Mouse (Mus musculus): ENCODE data around the gene Capzb.

The Capzb gene

DNA sequence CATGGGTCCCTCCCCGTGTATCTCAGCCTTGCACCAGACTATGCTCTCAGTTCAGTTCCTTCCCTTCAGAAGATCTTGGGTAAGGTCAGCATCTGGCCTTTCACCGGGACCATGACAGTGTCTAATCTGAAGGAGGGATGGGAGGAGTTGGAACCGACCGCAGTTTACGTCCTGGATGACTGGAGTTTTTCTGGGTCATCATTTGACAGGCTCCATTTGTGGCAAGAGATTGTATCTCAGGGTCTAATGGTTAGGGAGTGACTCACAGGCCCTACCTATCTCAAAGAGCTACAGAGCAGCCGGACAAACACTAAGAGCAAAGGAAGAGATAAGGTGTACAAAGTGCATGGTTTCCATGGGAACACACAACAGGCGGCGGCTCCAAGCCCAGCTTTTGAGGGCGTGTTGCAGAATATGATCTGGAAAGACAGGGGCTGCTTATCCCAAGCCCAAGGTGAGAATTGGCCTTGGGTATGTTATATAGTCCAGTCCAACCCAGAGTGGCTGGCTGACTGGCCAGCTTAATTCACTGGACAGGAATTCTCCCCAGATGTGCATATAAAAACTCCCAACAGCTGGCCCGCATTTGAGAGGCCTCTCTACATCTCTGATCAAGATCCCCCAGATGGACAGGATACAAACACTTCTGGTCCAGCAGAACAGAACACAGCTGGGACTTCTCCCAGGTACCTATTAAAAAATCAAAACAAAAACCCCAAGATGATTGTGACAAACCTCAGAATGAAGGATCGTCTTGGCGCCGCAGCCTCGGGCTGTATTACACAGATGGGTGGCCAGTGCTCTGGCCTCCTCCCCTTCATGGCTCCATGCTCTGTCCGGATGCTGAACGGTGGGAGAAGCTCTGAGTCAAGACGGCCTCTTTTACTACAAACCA, 12.7 kb upstream of the Capzb start:
- no peak for DNase-seq

DNA sequence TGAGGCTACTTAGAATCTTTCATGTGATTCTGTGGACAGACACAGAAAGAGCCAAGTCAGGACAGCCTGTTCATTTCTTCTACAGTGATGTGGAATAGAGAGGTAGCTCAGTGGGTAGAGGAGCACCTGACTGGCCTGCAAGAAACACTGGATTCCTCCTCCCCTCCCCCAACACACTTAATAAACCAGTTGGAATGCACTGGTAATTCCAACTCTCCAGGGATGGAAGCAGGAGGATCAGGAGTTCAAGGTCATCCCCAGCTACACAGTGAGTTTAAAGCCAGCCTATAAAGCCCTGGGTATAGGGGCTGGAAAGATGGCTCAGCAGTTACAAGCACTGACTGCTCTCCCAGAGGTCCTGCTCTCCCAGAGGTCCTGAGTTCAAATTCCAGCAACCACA, 10.2 kb upstream of the Capzb start:
- DNase-seq: no peak

DNA sequence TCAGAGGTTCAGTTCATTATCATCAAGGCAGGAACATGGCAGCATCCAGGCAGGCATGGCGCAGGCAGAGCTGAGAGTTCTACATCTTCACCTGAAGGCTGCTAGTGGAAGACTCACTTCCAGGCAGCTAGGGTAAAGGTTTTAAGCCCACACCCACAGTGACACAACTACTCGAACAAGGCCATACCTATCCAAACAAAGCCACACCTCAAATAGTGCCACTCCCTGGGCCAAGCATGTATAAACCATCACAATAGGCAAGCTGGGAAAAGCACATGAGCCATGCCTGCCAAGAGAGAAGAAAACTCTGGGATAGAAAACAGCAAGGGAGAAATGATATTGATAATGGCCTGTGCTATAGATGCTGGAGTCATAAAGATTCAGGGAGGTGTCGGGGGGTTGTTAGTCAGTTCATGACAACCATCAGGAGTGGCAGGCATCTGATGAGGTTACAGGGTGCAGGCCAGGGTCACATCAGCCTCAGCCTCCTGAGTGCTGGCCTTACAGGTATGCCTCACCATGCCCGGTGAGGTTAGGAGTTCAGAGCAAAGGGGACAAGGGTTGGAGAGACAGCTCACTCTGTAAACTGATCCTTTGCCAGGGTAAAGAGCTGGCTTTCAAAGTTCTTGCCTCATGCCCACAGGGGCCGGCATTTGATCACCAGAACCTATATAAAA, 6.8 kb upstream of the Capzb start:
- DNase-seq: no peak

DNA sequence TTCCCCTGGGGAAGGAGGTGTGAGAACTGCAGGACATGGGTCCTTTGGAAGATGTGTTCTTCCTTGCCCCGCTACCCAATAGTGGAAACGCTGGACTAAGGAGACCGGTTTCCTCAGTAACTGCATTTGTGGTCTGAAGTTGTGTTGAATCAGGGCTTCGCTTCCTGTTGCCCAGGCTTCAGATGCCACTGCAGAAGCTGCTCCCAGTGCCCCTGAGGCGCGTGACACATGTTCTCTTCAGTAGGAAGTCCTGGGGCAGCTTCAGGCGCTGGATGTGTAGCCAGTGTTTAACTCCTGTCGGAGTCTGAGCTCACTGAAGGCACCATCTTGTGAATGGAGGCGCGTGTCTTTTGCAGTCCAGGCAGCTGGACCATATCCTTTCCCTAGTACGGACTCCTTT, 4.8 kb upstream of the Capzb start:
- no peak for DNase-seq

DNA sequence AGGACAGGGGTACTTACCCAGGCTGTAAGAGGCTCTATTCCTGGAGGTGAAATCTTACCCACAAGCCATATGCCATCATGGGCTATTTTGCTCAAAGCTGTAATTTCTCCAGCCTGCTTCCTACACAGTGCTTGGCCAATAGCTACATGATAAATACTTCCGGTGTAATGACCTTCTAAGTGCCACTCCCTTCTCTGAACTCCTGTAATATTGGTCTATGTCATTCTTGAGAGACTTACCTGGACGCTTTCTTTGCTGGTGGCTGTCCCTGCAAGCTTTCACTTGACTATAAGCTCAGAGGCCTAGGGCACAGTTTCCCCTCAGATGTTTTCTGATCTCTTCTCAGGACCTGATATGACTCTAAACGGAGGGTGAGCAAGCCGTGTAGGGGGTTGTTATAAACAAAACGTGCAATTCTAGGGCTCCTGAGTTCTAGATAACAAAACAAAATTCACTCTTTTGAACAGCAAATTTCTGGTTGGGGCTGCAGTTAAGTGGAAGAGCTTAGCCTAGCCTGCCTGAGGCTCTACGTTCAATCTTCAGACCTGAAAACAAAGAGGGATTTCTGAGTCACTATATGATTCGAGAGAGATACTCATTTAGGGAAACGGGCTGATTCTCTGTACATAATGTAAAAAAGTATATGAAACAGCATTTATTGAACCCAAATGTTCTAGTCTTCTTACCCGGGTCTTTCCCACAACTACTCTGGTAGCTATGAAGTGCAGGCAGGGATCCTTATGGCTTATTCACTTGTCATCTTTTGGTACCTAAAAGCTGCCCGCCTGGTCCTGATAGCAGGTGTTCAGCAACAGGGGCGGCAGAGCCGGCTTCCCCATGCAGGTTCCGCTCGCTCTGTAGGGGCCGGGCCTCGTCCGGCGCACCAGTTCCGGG, 847 bp upstream of the Capzb start:
- DNase-seq: no peak

DNA sequence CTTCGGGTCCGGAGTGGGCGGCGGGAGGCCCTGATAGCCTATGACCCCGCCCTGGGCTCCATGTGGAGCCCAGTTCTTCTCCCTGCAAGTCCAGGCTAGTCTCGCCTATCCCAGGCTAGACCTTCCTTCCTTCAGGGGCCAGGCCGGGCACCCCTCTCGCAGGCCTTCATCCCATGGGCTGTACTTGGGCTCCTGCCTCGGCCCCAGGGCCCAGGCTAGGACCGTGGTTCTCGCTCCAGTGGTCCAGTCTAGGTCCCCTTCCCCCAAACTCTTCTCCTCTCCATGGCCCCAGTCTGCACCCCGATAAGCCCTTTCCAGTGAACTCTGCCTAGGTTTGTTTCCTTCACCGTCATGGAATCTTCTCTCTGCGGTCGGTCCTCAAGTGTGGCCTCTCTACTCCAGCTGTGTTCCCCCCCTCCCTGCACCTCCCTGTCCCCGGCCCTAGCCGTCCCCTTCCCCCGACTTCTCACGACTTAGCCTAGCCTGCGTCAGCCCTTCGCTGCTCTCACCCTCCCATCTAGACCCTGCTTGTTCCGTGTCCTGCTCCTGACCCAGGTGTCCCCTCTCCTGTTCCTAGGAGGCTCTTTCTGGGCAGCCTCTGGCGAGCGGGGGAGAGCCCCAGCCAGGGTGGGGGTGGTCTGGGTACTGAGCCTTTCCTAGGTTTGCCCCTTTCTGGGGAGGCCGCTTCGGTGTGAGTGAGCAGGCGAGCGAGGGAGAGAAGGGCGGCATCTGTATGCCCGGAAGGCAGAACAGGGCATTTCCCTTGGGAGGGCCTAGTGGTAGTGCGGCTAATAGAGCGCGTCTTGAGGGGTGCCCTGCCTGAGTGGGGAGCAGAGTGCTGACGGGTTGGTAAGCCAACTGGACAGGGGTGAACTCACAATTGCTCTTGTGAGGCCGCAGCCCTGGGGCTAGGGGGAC, 736 bp downstream of the Capzb start:
- DNase-seq: peak; percentile 38

DNA sequence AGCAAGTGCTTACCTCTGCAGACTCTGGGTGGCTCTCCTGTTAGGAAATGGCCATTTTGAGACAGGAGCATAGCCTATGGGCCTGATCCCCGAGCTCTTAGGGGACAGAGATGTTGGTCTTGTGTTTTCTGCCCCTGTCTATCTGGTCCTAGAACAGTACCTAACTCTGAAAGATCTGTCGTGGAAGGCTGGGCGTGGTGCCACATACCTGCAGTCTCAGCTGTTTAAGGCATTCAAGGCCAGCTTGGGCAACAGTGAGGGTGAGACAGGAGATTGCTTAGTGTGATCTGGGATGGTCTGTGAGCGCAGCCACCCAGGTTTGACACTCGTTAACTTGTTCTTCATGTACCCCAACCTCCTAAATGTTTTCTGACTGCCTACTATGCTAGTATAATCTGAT, 2.4 kb downstream of the Capzb start:
- no peak for DNase-seq

DNA sequence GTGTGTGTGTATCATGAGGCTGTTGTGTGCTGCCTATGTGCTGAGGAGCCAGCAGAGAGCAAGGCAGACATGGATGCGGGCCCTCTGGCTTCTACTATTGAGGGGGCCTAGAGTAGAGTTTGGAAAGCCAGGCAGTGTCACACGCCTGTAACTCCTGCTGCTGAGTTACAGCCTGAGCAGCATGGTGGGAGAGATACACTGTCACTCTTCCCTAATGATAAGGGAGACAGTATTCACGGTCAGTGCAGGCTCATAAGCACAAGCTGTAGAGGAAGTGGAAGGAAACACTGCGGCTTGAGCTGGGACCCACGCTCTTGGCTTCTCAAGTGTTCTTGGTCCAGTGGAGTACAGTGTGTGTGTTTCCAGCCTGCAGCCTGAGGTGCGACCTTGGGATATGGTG, 3.8 kb downstream of the Capzb start:
- no peak for DNase-seq

DNA sequence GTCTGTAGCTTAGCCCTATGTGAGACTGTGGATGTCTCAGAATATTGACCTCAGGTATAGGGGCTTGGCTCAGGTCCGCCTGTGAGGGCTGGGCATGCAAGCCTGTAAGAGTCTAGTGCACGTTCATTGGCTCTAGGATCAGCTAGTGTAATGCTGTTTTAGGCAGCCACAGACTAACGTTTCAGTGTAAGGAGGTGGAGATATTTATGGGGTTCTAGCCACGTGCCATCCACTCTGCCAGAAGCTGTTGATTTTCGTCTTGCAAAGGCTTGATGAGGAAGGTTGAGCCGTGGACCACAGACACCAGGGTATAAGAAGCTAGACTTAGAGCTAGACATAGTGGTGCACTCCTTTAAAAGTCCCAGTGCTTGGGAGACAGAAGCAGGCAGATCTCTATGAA, 4.2 kb downstream of the Capzb start:
- DNase-seq: no peak

DNA sequence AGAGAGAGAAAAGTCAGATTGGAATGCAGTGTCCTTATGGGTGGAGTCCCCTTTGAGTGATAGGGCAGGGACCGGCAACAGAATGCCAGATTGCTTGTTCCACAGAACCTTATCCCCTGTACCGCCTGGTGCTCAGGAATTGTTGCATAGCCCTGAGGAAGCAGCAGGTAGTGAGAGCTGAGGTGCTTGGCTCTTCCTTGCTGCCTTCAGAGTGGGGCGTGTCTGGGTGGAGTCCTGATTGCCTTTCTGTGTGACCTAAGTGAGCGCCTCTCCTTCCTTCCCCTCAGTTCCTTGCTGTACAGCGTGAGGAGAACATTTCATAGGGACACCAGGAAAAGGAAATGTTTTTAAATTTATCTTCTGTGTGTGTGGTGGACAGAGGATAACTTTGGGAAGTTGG, 4.8 kb downstream of the Capzb start:
- peak; percentile 32 for DNase-seq

DNA sequence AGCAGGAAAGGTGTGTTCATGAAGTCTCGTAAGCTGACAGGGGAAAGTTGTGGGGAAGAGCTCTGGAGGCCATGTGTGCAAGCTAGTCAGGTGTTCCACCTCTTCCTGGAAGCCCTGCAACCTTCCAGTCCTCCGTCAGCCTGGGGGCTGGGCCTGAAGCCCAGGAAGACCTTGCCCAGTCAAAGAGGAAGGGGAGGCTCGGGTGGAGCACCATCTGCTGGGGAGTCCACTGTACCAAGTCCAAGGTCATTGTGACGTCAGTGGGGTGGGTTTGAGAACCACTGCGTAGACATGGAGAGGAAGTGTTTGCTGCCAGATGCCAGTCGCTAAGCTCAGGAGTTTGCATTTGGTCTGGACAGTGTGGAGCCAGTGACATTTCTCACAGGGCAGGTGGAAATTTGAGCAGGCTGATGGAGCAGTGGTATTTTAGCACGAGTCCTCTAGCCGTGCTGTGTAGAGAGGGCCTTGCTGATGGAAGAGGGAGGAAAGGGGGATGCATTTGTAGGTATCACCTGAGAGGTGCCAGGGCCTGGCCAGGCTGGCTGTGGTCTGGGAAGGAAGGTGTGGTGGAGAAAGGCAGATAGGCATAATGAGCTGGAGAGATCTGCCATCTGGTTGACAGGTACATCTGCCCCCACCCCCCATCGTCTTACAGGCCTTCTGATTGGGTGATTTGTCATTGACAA, 5.4 kb downstream of the Capzb start:
- DNase-seq: peak; percentile 81

DNA sequence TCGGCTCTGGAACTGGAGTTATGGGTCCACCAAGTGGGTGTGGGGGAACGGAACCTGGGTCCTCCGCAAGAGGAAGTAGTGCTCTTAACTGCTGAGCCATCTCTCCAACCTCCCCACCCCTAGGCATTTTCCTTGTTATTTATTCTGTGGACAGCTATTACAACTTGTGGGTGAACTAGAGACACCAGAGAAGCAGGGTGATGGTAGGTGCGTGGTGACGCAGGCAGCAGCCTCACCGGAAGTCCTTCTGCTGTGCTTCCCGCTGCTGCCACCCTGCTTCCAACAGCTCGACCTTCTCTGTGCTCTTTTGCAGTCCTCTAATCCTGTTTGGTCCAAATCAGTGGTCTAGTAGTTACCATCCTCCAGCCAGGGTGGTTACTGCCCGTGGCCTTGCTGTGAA, 6.4 kb downstream of the Capzb start:
- no peak for DNase-seq

DNA sequence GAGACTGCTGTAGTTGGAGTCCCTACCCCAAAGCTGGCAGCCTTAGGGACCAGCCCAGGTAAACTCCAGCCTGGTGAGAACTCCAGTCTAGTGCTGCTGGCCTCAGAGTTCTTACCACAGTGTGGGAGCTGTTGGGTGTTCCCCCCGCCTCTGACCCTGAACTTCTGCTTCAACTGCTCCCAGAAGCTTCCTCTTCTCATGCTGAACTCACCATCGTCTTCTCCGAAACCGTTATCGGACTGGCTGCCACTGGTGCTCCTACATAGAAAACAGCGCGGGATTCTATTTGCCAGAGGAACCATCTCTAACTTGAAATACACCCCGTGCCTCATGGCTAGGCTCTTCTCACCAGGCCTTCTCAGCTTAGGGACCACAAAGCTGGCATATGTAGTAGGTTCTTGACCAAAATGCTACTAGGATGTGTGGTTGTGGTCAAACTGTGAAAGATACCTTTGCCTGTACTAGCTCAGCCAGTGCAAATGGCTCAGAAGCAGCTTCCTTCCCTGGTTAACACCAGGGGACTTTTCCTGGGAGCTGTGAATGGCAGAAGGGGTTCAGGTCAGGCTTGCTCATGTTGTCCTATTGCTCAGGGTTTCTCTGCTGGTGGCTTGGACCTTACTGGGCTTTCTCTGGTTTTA, 7.1 kb downstream of the Capzb start:
- DNase-seq: no peak

DNA sequence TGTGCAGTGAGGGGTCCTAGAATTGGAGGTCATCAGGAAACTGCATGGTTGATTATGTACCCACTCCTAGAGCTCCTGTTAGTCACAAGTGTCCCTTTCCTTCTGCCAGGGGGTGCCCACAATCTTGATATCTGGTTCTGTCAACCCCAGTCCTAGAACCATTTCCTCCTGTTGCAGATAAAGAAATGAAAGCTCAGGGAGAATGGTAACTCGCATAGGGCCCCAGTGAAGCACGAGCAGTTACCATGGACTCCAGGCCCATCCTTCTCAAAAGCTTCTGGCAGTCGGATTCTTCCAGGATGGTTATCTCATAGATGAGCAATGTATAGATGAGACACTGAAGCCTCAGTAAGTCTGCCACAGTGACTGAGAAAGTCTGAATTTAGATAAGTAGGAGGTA, 8.2 kb downstream of the Capzb start:
- DNase-seq: no peak

DNA sequence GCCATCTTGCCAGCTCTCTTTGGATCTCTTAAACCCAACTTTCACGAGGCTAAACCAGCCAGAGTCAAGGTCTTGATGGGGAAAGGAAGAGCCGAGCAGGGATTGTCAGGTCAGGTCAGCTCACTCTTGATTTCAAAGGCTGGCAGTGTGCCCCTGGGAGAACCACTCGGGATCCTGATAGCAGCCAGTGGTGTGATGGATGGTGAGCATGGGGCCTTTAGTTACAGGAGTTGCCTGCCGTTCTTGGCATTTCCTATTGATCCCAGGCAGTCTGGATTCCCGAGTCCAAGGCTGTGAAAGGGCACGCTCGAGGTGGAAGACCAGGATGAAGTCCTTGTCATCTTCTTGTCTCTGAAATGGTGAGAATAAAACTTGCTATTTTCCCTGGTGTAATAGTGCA, 9.9 kb downstream of the Capzb start:
- no peak for DNase-seq

DNA sequence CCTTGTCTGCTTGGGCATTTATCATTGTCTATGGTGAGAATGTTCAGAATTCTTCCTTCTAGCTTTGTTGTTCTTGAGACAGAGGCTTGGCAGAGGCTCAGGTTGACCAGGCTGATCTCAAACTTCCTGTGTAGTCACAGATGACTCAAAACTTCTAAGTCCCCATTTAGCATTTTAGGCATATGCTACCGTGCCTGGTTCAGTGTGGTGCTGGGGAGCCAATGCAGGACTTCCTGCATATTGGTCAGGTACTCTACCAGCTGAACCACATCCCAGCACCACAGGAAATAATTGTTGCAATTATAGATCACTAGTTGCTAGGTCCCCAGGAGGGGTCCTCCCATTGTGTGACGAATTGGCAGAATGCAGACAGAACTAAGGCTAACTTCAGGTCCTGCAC, 10.7 kb downstream of the Capzb start:
- DNase-seq: no peak

DNA sequence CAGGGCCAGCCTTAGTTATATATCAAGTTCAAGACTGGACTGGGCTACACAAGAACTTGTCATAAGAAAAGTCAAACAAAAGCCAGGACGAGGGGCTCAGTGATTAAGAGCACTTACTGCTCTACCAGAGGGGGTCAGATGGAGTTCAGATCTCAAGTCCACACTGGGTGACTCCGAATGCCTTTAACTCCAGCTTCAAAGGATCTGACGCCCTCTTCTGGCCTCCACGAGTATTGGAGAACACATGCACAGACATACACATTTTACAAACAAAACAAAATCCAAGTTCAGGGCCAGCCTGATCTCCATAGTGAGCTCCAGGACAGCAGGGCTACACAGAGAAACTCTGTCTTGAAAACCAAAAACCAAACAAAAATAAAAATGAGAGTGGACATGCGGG, 13.1 kb downstream of the Capzb start:
- DNase-seq: no peak

DNA sequence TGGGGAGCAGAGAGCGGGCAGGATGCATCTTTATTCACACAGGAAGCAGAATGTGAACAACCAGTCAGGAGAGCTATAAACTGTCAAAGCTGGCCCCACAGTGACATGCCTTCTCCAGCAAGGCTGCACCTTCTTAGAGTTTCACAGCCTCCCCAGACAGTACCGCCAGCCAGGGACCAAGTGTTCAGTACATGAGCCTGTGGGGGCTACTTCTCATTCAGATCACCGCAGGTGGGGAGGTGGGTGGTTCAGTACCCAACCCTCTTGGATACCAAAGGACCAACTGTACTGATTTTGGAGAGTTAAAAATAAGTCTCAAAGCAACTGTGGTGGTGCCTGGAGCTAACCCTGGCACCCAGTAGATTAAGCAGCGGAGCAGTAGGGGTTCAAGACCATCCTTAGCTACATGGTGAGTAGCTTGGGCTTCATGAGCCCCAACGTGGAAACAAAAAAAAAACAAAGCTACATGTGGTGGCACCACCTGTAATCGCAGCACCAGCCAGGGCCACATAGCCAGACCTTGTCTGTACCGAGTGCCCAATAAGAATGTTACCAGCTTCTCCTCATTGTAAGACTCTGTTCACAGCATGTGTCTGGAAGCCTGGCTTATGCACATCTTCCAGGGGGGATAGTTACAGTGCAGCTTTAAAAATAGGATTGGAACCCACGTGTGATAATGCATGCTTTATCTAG, 13.8 kb downstream of the Capzb start:
- DNase-seq: no peak

DNA sequence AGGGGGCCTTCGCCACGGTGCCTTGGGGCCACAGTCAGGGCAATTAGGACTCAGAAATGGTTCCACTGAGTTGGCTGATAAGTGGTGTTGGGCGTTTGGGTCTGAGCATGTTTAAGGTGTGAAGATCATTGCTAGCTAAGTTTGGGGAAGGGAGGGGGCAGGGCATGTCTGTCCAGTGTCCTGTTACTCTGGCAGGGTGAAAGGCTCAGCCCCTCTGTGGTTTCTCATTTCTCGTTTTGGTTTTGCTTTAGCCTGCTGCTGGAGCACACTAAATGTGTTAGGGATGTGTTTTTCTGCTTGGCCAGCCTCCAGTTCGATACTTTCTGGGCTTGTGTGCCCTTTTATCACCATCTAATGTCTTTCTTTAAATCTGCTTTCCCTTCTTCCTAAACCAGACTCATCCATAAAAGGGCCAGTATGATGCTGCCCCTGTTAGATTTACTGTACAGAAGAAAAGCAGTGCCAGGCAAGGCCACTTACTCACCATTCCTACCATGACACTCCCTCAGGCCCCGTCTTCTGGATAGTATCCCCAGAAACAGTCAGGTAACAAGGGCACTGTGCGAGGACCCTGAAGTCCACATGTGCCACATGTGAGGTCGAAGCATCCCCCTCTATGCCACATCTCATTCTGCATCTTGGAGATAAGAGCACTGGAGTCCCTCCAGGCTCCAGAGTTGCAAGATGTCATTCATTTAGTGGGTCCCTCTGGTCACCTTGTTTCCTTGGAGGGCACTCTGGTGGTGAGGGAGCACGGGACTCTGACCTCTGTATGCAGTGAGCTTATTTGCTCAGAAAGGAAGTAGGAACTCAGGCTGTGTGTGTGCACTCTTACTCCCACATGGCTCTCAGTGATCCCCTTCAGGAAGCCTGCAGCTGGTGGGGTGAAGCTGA, 15.8 kb downstream of the Capzb start:
- no peak for DNase-seq
